Mouse (Mus musculus): ENCODE measurements around the gene Vmn2r80. TPM values are rescaled to one million over a fixed set of nuclear protein-coding genes. Genes with fewer than 3 reads are reported as not detected.
"Not testable (repeated sequence)": the region's sequence is repeated elsewhere in the genome, so short reads cannot be mapped to it uniquely, and the experiment has no call there.

The Vmn2r80 gene
- not detected in 2 replicates for total RNA-seq (2015)
- total RNA-seq (2017), result not detected in 2 replicates

DNA sequence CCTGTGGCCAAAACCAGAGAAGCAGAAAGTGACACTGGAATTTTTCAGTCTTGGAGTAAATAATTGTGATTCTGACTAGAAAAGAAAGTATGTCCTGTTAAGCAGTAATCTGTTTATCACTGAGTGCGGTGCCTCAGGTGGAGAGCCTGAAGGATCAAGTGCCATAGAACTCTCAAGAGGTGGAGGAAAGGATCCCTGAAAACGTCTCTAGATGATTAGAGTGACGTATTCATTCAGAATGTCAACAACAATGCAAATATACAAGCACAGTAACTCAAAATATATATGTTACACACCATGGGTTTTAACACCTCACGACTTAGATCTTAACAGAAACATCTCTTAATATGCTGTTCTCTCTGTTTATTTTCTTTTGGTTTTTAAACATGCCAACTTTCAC lies at the start of gene Vmn2r80:
Vmn2r80 (plus strand) TSS at position 301 of the 400 bp plus-strand sequence.
- ATAC-seq (replicated peaks; ENCODE audit: poor library complexity), result not testable (repeated sequence)

DNA sequence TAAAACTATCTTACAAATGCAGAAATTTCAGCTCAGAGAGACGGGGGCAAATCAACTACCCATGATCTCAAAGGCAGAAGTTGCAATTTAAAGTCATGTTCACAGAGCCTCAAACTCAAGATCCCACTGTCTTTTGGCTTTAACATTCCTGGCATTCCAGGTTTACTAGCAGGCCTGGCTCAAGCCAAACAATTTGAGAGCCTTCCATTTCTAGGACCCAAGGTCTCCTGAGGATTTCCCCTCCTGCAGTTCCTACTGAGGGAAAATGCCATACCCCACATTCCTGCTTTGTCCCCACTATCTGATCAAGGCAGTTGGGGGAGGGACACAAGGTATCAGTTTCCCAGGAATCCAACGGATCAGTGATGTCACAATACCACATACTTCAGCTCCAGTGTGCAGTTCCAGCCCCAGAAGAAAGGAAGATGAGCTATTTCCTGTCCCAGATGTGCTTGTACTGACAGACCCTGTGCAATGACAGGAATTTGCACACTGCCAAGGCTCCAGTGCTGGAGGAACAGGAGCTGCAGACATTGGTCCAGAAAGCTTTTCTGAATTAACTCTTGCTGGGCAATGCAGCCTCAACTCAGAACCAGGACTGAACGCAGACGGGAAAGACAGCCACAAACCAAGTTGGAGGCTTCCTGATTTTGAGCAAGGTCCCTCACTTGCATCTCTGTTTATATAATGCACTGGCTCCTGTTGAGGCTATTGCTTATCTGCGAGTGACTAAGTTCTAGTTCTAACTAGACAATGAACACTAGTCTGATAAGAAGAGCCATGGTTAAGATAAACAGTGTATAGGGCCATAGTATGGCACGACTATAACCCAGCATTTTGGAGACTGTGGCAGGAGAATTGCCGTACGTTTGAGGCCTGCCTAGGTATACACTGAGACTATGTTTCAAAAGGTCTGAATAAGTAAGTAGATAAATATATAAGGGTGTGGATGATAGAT lies 42.0 kb upstream of the Vmn2r80 start:
- no peak for ATAC-seq (replicated peaks; ENCODE audit: poor library complexity)

DNA sequence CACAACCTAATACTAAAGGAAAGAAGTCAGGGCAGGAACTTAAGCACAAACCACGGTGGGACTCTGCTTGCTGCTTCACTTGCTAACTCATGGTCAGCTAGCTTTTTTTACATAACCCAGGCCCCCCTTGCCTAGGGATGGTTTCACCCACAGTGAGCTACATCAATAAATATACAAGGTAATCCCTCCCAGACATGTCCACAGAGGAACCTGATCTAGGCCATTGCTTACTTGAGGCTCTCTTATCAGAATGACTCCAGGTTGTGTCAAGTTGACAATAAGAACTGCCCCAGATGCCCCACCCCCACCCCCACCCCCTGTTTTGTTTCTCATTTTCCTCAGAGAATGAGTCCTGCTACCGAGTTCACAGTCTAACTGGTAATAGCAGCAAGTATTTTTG lies 41.0 kb upstream of the Vmn2r80 start:
- no peak for ATAC-seq (replicated peaks; ENCODE audit: poor library complexity)

GRCm38 (mm10) chr10:79109156-79109555 lies 39.4 kb upstream of the Vmn2r80 start:
- no peak for ATAC-seq (replicated peaks; ENCODE audit: poor library complexity)

- no peak for ATAC-seq (replicated peaks; ENCODE audit: poor library complexity)
Observed at GRCm38 (mm10) chr10:79110482-79110881, 38.1 kb upstream of the Vmn2r80 start.

- ATAC-seq (replicated peaks; ENCODE audit: poor library complexity), result no peak
Observed at GRCm38 (mm10) chr10:79115085-79115484, 33.5 kb upstream of the Vmn2r80 start.

DNA sequence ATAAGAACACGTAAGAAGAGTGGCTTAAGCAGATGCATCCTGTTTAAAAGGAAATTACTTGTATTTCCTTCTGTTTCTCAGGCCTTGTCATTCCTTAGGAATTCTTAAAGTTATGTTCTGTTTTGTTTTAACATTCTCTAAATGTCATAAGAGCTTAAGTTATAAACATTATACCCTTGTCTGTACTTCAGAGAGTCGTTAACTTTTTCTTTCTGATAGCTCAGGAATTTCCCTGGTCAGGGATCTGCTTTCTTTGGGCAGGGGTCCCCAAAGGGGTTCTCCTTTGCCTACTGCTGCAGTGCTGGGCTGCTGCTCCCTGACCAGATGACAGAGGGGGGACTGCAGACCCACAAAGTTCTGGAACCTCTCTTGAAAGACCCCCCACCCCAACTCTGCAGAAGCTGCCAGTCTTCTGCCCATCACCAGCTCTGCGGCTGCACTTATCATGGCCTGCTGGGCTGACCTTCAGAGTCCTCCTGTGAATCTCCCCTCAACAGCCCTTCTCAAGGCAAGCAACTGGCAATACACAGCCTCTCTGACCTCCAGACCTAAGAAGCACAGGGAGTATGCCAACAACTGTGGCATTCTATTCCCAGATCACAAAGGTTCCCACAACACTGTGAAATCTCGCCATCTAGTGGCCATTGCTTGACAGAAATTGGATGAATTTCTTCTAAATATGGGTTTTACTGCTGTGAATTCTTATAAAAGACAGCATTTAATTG lies 32.3 kb upstream of the Vmn2r80 start:
- ATAC-seq (replicated peaks; ENCODE audit: poor library complexity), result peak; percentile 92

GRCm38 (mm10) chr10:79151602-79152001 lies 3.0 kb downstream of the Vmn2r80 start:
- no peak for ATAC-seq (replicated peaks; ENCODE audit: poor library complexity)

DNA sequence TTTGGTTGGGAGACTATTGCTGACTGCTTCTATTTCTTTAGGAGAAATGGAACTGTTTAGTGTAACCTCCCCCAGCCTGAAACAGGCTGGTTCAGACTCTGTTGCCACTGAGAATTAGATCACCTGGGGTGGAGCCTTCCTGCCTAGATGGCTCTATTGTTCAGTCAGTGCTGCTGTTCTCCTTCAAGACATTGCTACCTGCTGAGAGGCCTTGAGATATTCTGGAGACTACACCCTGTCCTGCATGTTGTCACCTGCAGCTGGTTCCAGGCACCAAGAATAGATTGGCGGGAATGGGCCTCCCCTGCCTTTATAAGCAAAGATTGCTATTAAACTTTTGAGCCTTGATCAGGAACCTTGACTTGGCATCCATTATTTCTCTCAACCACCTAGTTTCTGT lies 51.4 kb downstream of the Vmn2r80 start:
- not testable (repeated sequence) for ATAC-seq (replicated peaks; ENCODE audit: poor library complexity)

- ATAC-seq (replicated peaks; ENCODE audit: poor library complexity), result no peak
Observed at GRCm38 (mm10) chr10:79220432-79220831, 71.9 kb downstream of the Vmn2r80 start.

DNA sequence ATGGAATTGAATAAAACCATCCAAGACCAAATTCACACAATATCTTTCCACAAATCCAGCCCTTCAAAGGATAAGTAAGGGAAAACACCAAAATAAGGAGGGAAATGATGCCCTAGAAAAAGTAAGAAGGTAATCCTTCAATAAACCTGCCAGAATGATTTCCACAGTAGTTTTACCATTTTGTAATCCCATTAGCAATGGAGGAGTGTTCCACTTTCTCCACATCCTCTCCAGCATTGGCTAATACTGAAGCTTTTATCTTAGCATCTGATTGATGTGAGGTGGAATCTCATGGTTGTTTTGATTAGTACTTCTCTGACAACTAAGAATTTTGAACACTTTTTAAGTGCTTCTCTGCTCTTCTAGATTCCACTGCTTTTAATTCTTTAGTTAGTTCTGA lies 73.0 kb downstream of the Vmn2r80 start:
- ATAC-seq (replicated peaks; ENCODE audit: poor library complexity), result no peak

DNA sequence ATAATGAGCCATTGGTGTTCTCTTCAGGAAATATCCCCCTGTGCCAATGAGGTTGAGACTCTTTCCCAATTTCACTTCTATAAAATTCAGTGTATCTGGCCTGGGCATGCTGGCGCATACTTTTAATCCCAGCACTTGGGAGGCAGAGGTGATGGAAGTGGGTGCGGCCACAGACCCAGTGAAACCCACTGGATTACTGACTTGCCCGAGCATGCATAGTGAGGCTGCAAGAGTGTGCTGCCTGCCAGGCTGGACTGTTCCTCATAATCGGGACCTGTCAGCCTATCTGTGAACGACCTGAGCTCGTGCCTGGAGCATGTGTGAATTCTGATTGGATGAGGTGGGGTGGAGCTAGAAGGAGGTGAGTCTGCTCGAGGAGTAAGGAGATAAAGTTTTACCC lies 73.6 kb downstream of the Vmn2r80 start:
- no peak for ATAC-seq (replicated peaks; ENCODE audit: poor library complexity)

Other genes starting within 250 kb of the Vmn2r80 start
- gene Olfr1354, start 235.6 kb upstream of the Vmn2r80 start, total RNA-seq (2015), result not detected in 2 replicates
- gene Olfr1354, start 235.6 kb upstream of the Vmn2r80 start, total RNA-seq (2017), result not detected in 2 replicates
- gene Olfr8, start 198.1 kb upstream of the Vmn2r80 start, total RNA-seq (2015), result not detected in 2 replicates
- gene Olfr8, start 198.1 kb upstream of the Vmn2r80 start, total RNA-seq (2017), result not detected in 2 replicates
- gene Olfr1353, start 185.5 kb upstream of the Vmn2r80 start, total RNA-seq (2015), result not detected in 2 replicates
- not detected in 2 replicates for gene Olfr1353, start 185.5 kb upstream of the Vmn2r80 start, total RNA-seq (2017)
- gene Olfr1352, start 167.7 kb upstream of the Vmn2r80 start, total RNA-seq (2015), result 0.02 TPM in 1 of 2 replicates, not detected in the other
- not detected in 2 replicates for gene Olfr1352, start 167.7 kb upstream of the Vmn2r80 start, total RNA-seq (2017)
- gene Olfr1351, start 136.3 kb upstream of the Vmn2r80 start, total RNA-seq (2015), result not detected in 2 replicates
- gene Olfr1351, start 136.3 kb upstream of the Vmn2r80 start, total RNA-seq (2017), result not detected in 2 replicates
- gene Olfr57, start 120.0 kb upstream of the Vmn2r80 start, total RNA-seq (2015), result not detected in 2 replicates
- not detected in 2 replicates for gene Olfr57, start 120.0 kb upstream of the Vmn2r80 start, total RNA-seq (2017)
- gene 2610008E11Rik, start 51.2 kb upstream of the Vmn2r80 start, total RNA-seq (2015), result 10.2 and 10.6 TPM in 2 replicates
- gene 2610008E11Rik, start 51.2 kb upstream of the Vmn2r80 start, total RNA-seq (2017), result 8.1 and 9.8 TPM in 2 replicates
- not detected in 2 replicates for gene Vmn2r81, start 98.9 kb downstream of the Vmn2r80 start, total RNA-seq (2015)
- gene Vmn2r81, start 98.9 kb downstream of the Vmn2r80 start, total RNA-seq (2017), result not detected in 2 replicates
- not detected in 2 replicates for gene Vmn2r82, start 207.8 kb downstream of the Vmn2r80 start, total RNA-seq (2015)
- not detected in 2 replicates for gene Vmn2r82, start 207.8 kb downstream of the Vmn2r80 start, total RNA-seq (2017)

Measured in megakaryocyte progenitor cell, adult 5-6 weeks (primary cell).